Mouse (Mus musculus) ES-E14 (cell line): ENCODE measurements at regions not wholly inside any gene's neighbourhood (a gene's known extent, or its start where the extent isn't known, plus 50 kb on each side); places are given as distances from the start of the nearest gene placed in this dataset.
"Not testable (repeated sequence)": the region's sequence is repeated elsewhere in the genome, so short reads cannot be mapped to it uniquely, and the experiment has no call there.

Experiments used
- DNase-seq: peaks from one replicate; pipeline ENCODE4 v3.0.0-alpha.2; 2013; ENCODE audit warnings: low read depth, low spot score
- H3K27ac ChIP-seq: 2 replicates; pipeline ENCODE4 v1.5.1; 2012; ENCODE audit warnings: low read depth, mild to moderate bottlenecking, low read length, moderate library complexity, mixed read lengths; ENCODE audit not compliant: poor library complexity, insufficient read depth, severe bottlenecking
- H3K36me3 ChIP-seq: 2 replicates; pipeline ENCODE4 v1.6.1; 2012; ENCODE audit warnings: mild to moderate bottlenecking, low read length, moderate library complexity, mixed read lengths; ENCODE audit not compliant: control insufficient read depth, poor library complexity, insufficient read depth, severe bottlenecking
- H3K4me1 ChIP-seq, 2 experiments: fragments of 150-350 bp in 1 of 2; sonication (generic) in 1 of 2; 2 replicates each; pipeline ENCODE4 v1.6.1; 2012; ENCODE audit warnings: low read length in 2 of 2, mild to moderate bottlenecking in 1 of 2, mixed read lengths in 1 of 2; ENCODE audit not compliant: control insufficient read depth in 2 of 2, insufficient read depth in 2 of 2, poor library complexity in 1 of 2
- H3K4me3 ChIP-seq, 2 experiments: fragments of 150-350 bp in 1 of 2; sonication (generic) in 1 of 2; 2 replicates each; pipeline ENCODE4 v1.5.1; 2012; ENCODE audit warnings: low read length in 2 of 2, low read depth in 1 of 2, mild to moderate bottlenecking in 1 of 2, mixed read lengths in 1 of 2; ENCODE audit not compliant: insufficient read depth in 1 of 2, poor library complexity in 1 of 2, severe bottlenecking in 1 of 2
- H3K9ac ChIP-seq: 2 replicates; pipeline ENCODE4 v1.6.1; 2012; ENCODE audit warnings: low read depth, mild to moderate bottlenecking, low read length, mixed read lengths; ENCODE audit not compliant: poor library complexity, insufficient read depth, severe bottlenecking
- H3K9me3 ChIP-seq: fragments of 150-350 bp; sonication (generic); 2 replicates; pipeline ENCODE4 v1.6.1; 2012; ENCODE audit warnings: low read depth, mild to moderate bottlenecking, low read length; ENCODE audit not compliant: control insufficient read depth, insufficient read depth
- CHD2 ChIP-seq: IDR thresholded peaks from 2 replicates; pipeline ENCODE4 v1.6.1; 2014; ENCODE audit warnings: mild to moderate bottlenecking, low read depth, low read length, inconsistent platforms
- HCFC1 ChIP-seq: IDR thresholded peaks from 2 replicates; pipeline ENCODE4 v1.6.1; 2012; ENCODE audit warnings: low read length, inconsistent platforms, borderline replicate concordance; ENCODE audit not compliant: insufficient read depth
- MAFK ChIP-seq: IDR thresholded peaks from 2 replicates; pipeline ENCODE4 v1.6.1; 2014; ENCODE audit warnings: mild to moderate bottlenecking, low read depth, low read length, inconsistent platforms; ENCODE audit not compliant: insufficient read depth
- ZC3H11A ChIP-seq: IDR thresholded peaks from 2 replicates; pipeline ENCODE4 v1.6.1; 2012; ENCODE audit warnings: low read depth, mild to moderate bottlenecking, inconsistent platforms, low read length, borderline replicate concordance
- ZNF384 ChIP-seq: IDR thresholded peaks from 2 replicates; pipeline ENCODE4 v1.6.1; 2012; ENCODE audit warnings: low read depth, low read length, inconsistent platforms
- in situ Hi-C, 2 experiments: fragments of 600-800 bp; cut with MboI; formaldehyde crosslinking; loops; one replicate each; pipeline ENCODE4 v1.15.1; 2025; ENCODE audit warnings: low sequenced_read_pairs in 2 of 2, inconsistent platforms in 1 of 2; ENCODE audit not compliant: unreplicated experiment in 2 of 2

- Histone ChIP-seq H3K36me3 (no peaks in the 10 kb centered on the region), H3K9ac (no peak overlapping the region), H3K4me3 (no peak overlapping the region), H3K27ac (no peak overlapping the region), H3K4me1 (no peaks in the 10 kb centered on the region), H3K9me3 (no peaks in the 10 kb centered on the region)
- in situ Hi-C loops: no loop called here
- DNase-seq: no peak
- TF ChIP-seq MAFK (no peak), ZC3H11A (no peak), HCFC1 (no peak), ZNF384 (no peak), CHD2 (no peak)
Observed at GRCm38 (mm10) chr8:55400412-55400811, 445.8 kb downstream of the Gpm6a start.

- H3K4me1 ChIP-seq, H3K4me3 ChIP-seq, H3K9me3 ChIP-seq, H3K36me3 ChIP-seq, H3K9ac ChIP-seq, in situ Hi-C loops, H3K27ac ChIP-seq, DNase-seq: not testable (repeated sequence)
Observed at GRCm38 (mm10) chr8:55406903-55407302, 452.3 kb downstream of the Gpm6a start.
